Mouse (Mus musculus) olfactory bulb, adult 2 months (tissue): ENCODE results near the gene Bcl2l10.

Experiments
- CTCF ChIP-seq: fragments of 200-500 bp; IDR thresholded peaks from 2 replicates; pipeline ENCODE4 v1.5.1; 2012; ENCODE audit warnings: low read depth, mild to moderate bottlenecking, low read length, moderate library complexity; ENCODE audit not compliant: insufficient read depth
- POLR2A ChIP-seq: fragments of 200-500 bp; IDR thresholded peaks from 2 replicates; pipeline ENCODE4 v1.6.1; 2012; ENCODE audit warnings: mild to moderate bottlenecking, low read depth, low read length, moderate library complexity; ENCODE audit not compliant: insufficient read depth

GRCm38 (mm10) chr9:75368779-75369178 is 21.2 kb downstream of the Bcl2l10 start:
- TF ChIP-seq POLR2A (no peak), CTCF (no peak)
